Mouse (Mus musculus) myocyte (in vitro differentiated cells): ENCODE data around the gene Olfr692. TPM values are rescaled to one million over a fixed set of nuclear protein-coding genes. Genes with fewer than 3 reads are reported as not detected.

Experiments used
- H3K27me3 ChIP-seq: one replicate; pipeline ENCODE4 v1.6.1; 2011; ENCODE audit not compliant: control insufficient read depth, insufficient read depth, insufficient read length
- H3K36me3 ChIP-seq: one replicate; pipeline ENCODE4 v1.6.1; 2011; ENCODE audit not compliant: control insufficient read depth, insufficient read depth
- H3K4me2 ChIP-seq: one replicate; pipeline ENCODE4 v1.6.1; 2011; ENCODE audit warnings: low read depth, control low read depth
- H3K4me3 ChIP-seq: one replicate; pipeline ENCODE4 v1.5.1; 2011; ENCODE audit warnings: mild to moderate bottlenecking, control low read depth, moderate library complexity
- H3K79me2 ChIP-seq: one replicate; pipeline ENCODE4 v1.6.1; 2011; ENCODE audit not compliant: control insufficient read depth, insufficient read depth
- H3ac ChIP-seq: one replicate; pipeline ENCODE4 v1.6.1; 2011; ENCODE audit not compliant: control insufficient read depth, insufficient read length
- CEBPB ChIP-seq: IDR thresholded peaks from 2 replicates; pipeline ENCODE4 v1.6.1; 2011; ENCODE audit warnings: mild to moderate bottlenecking, moderate library complexity; ENCODE audit not compliant: poor library complexity, insufficient read depth, severe bottlenecking
- E2F4 ChIP-seq: IDR thresholded peaks from one replicate; pipeline ENCODE4 v1.6.1; 2011; ENCODE audit warnings: mild to moderate bottlenecking, control low read depth, moderate library complexity; ENCODE audit not compliant: insufficient read depth
- MAX ChIP-seq: IDR thresholded peaks from one replicate; pipeline ENCODE4 v1.6.1; 2011; ENCODE audit warnings: low read depth, mild to moderate bottlenecking, control low read depth
- MYOD1 ChIP-seq, 3 experiments: IDR thresholded peaks; one replicate each; pipeline ENCODE4 v1.6.1; 2011; ENCODE audit warnings: control low read depth in 2 of 3, low read depth in 2 of 3, mild to moderate bottlenecking in 2 of 3, moderate library complexity in 1 of 3; ENCODE audit not compliant: insufficient read length in 2 of 3, control insufficient read depth in 1 of 3
- MYOG ChIP-seq, 3 experiments: IDR thresholded peaks; one replicate each; pipeline ENCODE4 v1.6.1; 2011; ENCODE audit warnings: control low read depth in 2 of 3, low read depth in 2 of 3, mild to moderate bottlenecking in 2 of 3; ENCODE audit not compliant: insufficient read length in 2 of 3, control insufficient read depth in 1 of 3, insufficient read depth in 1 of 3
- POLR2A ChIP-seq: IDR thresholded peaks from one replicate; pipeline ENCODE4 v1.6.1; 2011; ENCODE audit warnings: low read depth, mild to moderate bottlenecking, control low read depth, moderate library complexity; ENCODE audit not compliant: insufficient read length
- POLR2AphosphoS2 ChIP-seq: IDR thresholded peaks from one replicate; pipeline ENCODE4 v1.6.1; 2011; ENCODE audit warnings: low read depth, control low read depth; ENCODE audit not compliant: insufficient read length
- REST ChIP-seq: IDR thresholded peaks from one replicate; pipeline ENCODE4 v1.6.1; 2011; ENCODE audit warnings: mild to moderate bottlenecking, control low read depth, moderate library complexity; ENCODE audit not compliant: insufficient read depth, insufficient read length
- SRF ChIP-seq: IDR thresholded peaks from one replicate; pipeline ENCODE4 v1.6.1; 2011; ENCODE audit warnings: low read depth; ENCODE audit not compliant: control insufficient read depth, insufficient read length
- TCF12 ChIP-seq: IDR thresholded peaks from one replicate; pipeline ENCODE4 v1.6.1; 2011; ENCODE audit warnings: mild to moderate bottlenecking, control low read depth; ENCODE audit not compliant: poor library complexity, insufficient read depth, severe bottlenecking
- TCF3 ChIP-seq: IDR thresholded peaks from one replicate; pipeline ENCODE4 v1.6.1; 2011; ENCODE audit warnings: low read depth, control low read depth; ENCODE audit not compliant: insufficient read length
- USF1 ChIP-seq: IDR thresholded peaks from one replicate; pipeline ENCODE4 v1.6.1; 2011; ENCODE audit warnings: low read depth, mild to moderate bottlenecking, control low read depth, moderate library complexity
- polyA plus RNA-seq: library from polyadenylated mRNA; unstranded; fragments of >200 nt; fragmentation: generic; extraction: Trizol; gene quantifications from one replicate; pipeline ENCODE4 v1.2.1, GENCODE M21; 2012; ENCODE audit warnings: missing spikeins

Olfr692 gene
- polyA plus RNA-seq, 1 experiment: not detected

DNA sequence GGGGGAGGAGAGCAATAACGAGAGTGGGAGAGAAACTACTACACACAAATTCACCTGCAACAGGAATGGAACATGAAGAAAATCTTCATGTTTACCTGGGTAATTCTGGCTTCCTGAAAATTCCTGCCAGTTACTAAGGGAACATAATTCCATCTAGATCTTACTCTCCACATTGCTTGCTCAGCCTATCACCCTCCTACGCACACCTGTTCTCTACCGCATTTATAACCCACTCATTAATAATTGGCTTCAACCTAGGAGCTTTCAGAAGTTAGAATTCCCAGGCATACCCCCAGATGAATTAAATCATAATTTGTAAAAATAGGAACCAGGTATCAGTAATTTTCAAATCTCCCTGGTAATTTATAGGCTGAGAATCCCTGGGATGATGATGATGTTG is 5.9 kb downstream of the Olfr692 start:
- no peak for TF ChIP-seq MYOG (IDR thresholded peaks at IDR 0.05; ENCODE audit: control insufficient read depth in 1 of 3, insufficient read depth in 1 of 3, insufficient read length in 2 of 3, low read depth in 2 of 3)
- no peak for TF ChIP-seq USF1
- TF ChIP-seq POLR2AphosphoS2: no peak
- TF ChIP-seq MAX: no peak
- TF ChIP-seq REST: no peak
- no peak for TF ChIP-seq TCF3
- TF ChIP-seq CEBPB: no peak
- TF ChIP-seq POLR2A: no peak
- TF ChIP-seq TCF12: no peak
- no peak for TF ChIP-seq MYOD1 (IDR thresholded peaks at IDR 0.05; ENCODE audit: control insufficient read depth in 1 of 3, insufficient read length in 2 of 3, low read depth in 2 of 3)
- no peak for TF ChIP-seq E2F4
- no peak overlapping the region for H3K4me3 ChIP-seq
- peaks cover 21% of the 10 kb centered on the region for H3K36me3 ChIP-seq
- no peaks in the 10 kb centered on the region for H3K27me3 ChIP-seq
- H3ac ChIP-seq: no peak overlapping the region
- H3K4me2 ChIP-seq: no peak overlapping the region
- no peaks in the 10 kb centered on the region for H3K79me2 ChIP-seq

DNA sequence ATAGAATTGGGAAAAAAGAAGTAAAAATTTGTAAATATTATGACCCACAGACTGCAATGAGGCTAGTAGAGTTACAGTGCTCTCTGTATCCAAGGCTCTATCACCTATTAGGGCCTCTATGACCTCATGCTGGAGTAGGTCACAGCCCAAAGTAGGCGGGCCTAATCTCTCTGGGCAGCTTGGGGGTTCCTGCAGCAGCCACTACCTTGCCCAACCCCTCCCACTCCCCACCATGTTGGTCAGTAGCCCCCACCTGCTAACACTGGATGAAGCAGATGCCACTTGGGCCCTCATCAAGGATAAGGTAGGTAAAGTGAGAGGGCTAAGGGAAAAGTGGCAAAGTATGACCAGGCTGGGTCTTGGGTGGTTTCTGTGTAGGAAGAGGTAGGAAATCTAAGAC is 6.8 kb downstream of the Olfr692 start, which contains the start of gene Gm5901:
TSS of gene Gm5901 (plus strand) at position 173 of the 400 bp plus-strand sequence.
- no peak for TF ChIP-seq SRF
- no peak for TF ChIP-seq TCF12
- TF ChIP-seq USF1: no peak
- no peak for TF ChIP-seq TCF3
- no peak for TF ChIP-seq CEBPB
- TF ChIP-seq POLR2AphosphoS2: no peak
- TF ChIP-seq MAX: no peak
- no peak for TF ChIP-seq E2F4
- no peak for TF ChIP-seq POLR2A
- no peak for TF ChIP-seq MYOG (IDR thresholded peaks at IDR 0.05; ENCODE audit: control insufficient read depth in 1 of 3, insufficient read depth in 1 of 3, insufficient read length in 2 of 3, low read depth in 2 of 3)
- TF ChIP-seq REST: no peak
- TF ChIP-seq MYOD1 (IDR thresholded peaks at IDR 0.05; ENCODE audit: control insufficient read depth in 1 of 3, insufficient read length in 2 of 3, low read depth in 2 of 3): no peak
- Histone ChIP-seq H3K36me3 (peaks cover 23% of the 10 kb centered on the region), H3K27me3 (no peaks in the 10 kb centered on the region), H3K4me3 (no peak within 1 kb of the TSS), H3ac (no peak within 1 kb of the TSS), H3K4me2 (no peak within 1 kb of the TSS), H3K79me2 (no peaks in the 10 kb centered on the region)

DNA sequence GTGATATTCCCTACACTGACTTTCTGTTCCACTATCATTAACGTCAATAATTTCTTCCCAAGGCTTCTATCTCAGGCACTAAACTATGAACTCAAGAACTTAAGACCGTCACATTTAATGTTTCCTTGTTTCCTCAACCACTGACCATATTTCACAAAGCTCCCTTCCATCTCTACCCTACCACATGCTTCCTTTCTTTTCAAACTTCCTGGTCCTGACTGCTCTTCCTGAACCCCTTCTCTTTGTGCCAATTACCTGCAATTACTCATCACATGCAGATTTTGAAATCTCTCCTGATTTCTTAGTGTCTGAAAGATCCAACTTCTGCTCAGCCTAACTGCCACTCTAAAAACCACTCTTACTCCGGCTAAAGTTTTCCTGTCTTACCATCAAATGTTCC is 12.3 kb downstream of the Olfr692 start:
- H3K27me3 ChIP-seq: no peaks in the 10 kb centered on the region
- peaks cover 42% of the 10 kb centered on the region for H3K36me3 ChIP-seq
- TF ChIP-seq MYOG (IDR thresholded peaks at IDR 0.05; ENCODE audit: control insufficient read depth in 1 of 3, insufficient read depth in 1 of 3, insufficient read length in 2 of 3, low read depth in 2 of 3) (no peak), MAX (no peak), REST (no peak), CEBPB (no peak), E2F4 (no peak), SRF (no peak), POLR2AphosphoS2 (no peak), MYOD1 (IDR thresholded peaks at IDR 0.05; ENCODE audit: control insufficient read depth in 1 of 3, insufficient read length in 2 of 3, low read depth in 2 of 3) (no peak), POLR2A (no peak), USF1 (no peak), TCF12 (no peak), TCF3 (no peak)
- no peak overlapping the region for H3K4me2 ChIP-seq
- no peaks in the 10 kb centered on the region for H3K79me2 ChIP-seq
- no peak overlapping the region for H3K4me3 ChIP-seq
- H3ac ChIP-seq: no peak overlapping the region

DNA sequence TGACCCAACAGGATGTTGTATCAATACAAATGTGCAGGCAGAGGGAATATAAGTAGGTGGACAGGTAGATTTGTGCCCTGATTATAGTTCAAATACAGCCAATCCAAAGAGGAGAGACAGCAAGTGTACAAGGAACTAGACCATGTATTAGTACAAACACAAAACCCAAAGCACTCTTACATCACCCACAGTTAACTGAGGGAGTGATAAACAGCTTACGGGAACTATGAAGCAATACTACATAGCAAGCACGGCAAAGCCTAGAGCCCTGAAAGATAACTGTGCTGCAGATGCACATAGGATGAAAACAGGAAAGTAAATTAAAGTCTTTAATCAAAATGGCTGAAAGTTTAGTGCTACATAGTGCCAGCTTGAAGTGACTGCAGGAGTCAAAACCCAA is 19.7 kb downstream of the Olfr692 start:
- Histone ChIP-seq H3ac (no peak overlapping the region), H3K36me3 (peaks cover 39% of the 10 kb centered on the region), H3K79me2 (no peaks in the 10 kb centered on the region), H3K4me2 (no peak overlapping the region), H3K27me3 (no peaks in the 10 kb centered on the region), H3K4me3 (no peak overlapping the region)
- TF ChIP-seq SRF: no peak
- TF ChIP-seq POLR2AphosphoS2: no peak
- no peak for TF ChIP-seq MYOG (IDR thresholded peaks at IDR 0.05; ENCODE audit: control insufficient read depth in 1 of 3, insufficient read depth in 1 of 3, insufficient read length in 2 of 3, low read depth in 2 of 3)
- TF ChIP-seq MAX: no peak
- no peak for TF ChIP-seq TCF12
- TF ChIP-seq USF1: no peak
- TF ChIP-seq REST: no peak
- TF ChIP-seq TCF3: no peak
- no peak for TF ChIP-seq CEBPB
- TF ChIP-seq POLR2A: no peak
- no peak for TF ChIP-seq MYOD1 (IDR thresholded peaks at IDR 0.05; ENCODE audit: control insufficient read depth in 1 of 3, insufficient read length in 2 of 3, low read depth in 2 of 3)
- no peak for TF ChIP-seq E2F4
